Mouse (Mus musculus) left cerebral cortex, postnatal 10 days (tissue): ENCODE measurements around the gene Fkbp5. TPM values are rescaled to one million over a fixed set of nuclear protein-coding genes. Genes with fewer than 3 reads are reported as not detected.

Experiments
- microRNA-seq: library from miRNA; unstranded; fragments of <30 nt; microRNA quantifications from one replicate; pipeline ENCODE4 v1.2.0, GENCODE M21; 2022
- total RNA-seq, 2 experiments: library from RNA; stranded (reverse); gene quantifications; 2 replicates each; pipeline ENCODE4 v1.2.3; 2021

The Fkbp5 gene
- total RNA-seq, 2 experiments from 2014 or later = 26.8 to 50.6 TPM

Small RNA genes within 50 kb of the gene (microRNA-seq; reads per million reads assigned to microRNA genes)
- not detected for gene Gm25195
- not detected for gene Mir6969

Other genes with a start within 250 kb of the Fkbp5 start
- gene Fance, start 204.0 kb downstream of the Fkbp5 start, total RNA-seq = 10 to 100 TPM; 32.2 to 33.3 TPM
- 100 to 1,000 TPM; 454 to 468 TPM for gene Rpl10a, start 189.1 kb downstream of the Fkbp5 start, total RNA-seq
- 1 to 10 TPM; 3.0 to 3.3 TPM for gene Tead3, start 166.7 kb downstream of the Fkbp5 start, total RNA-seq
- not detected for gene Tulp1, start 152.3 kb downstream of the Fkbp5 start, total RNA-seq
- not detected for gene Armc12, start 13.3 kb upstream of the Fkbp5 start, total RNA-seq
- gene Clpsl2, start 31.9 kb upstream of the Fkbp5 start, total RNA-seq = not detected
- gene Clps, start 43.2 kb upstream of the Fkbp5 start, total RNA-seq = not detected
- gene Lhfpl5, start 58.1 kb upstream of the Fkbp5 start, total RNA-seq = 1 to 10 TPM; 4.3 to 5.1 TPM
- gene Srpk1, start 105.2 kb upstream of the Fkbp5 start, total RNA-seq = 100 to 1,000 TPM; 111 to 127 TPM
- gene Slc26a8, start 172.7 kb upstream of the Fkbp5 start, total RNA-seq = 10 to 100 TPM in 1 of 2 experiments, 1 to 10 TPM in 1; 7.7 to 10.6 TPM
- gene Mapk14, start 173.8 kb upstream of the Fkbp5 start, total RNA-seq = 10 to 100 TPM; 58.7 to 64.6 TPM
- 1 to 10 TPM; 2.9 to 4.4 TPM for gene AC170998.1, start 208.6 kb upstream of the Fkbp5 start, total RNA-seq